Mouse (Mus musculus): ENCODE measurements around the gene Tmem135. TPM values are rescaled to one million over a fixed set of nuclear protein-coding genes. Genes with fewer than 3 reads are reported as not detected.
"Not testable (repeated sequence)": the region's sequence is repeated elsewhere in the genome, so short reads cannot be mapped to it uniquely, and the experiment has no call there.

Gene Tmem135
- total RNA-seq, 2 experiments from 2014 or later, result 13.1 to 21.6 TPM

GRCm38 (mm10) chr7:89322741-89323140, 81.3 kb downstream of the Tmem135 start:
- not testable (repeated sequence) for DNase-seq

GRCm38 (mm10) chr7:89319351-89319750, 84.7 kb downstream of the Tmem135 start:
- DNase-seq, result no peak

- DNase-seq, result not testable (repeated sequence)
Observed at GRCm38 (mm10) chr7:89317088-89317487, 86.9 kb downstream of the Tmem135 start.

- no peak for DNase-seq
Observed at GRCm38 (mm10) chr7:89316112-89316511, 87.9 kb downstream of the Tmem135 start.

GRCm38 (mm10) chr7:89311555-89311954, 92.5 kb downstream of the Tmem135 start:
- no peak for DNase-seq

GRCm38 (mm10) chr7:89308926-89309325, 95.1 kb downstream of the Tmem135 start:
- no peak for DNase-seq

- DNase-seq, result no peak
Observed at GRCm38 (mm10) chr7:89308238-89308637, 95.8 kb downstream of the Tmem135 start.

GRCm38 (mm10) chr7:89306831-89307230, 97.2 kb downstream of the Tmem135 start:
- no peak for DNase-seq

GRCm38 (mm10) chr7:89304958-89305357, 99.1 kb downstream of the Tmem135 start:
- DNase-seq, result no peak

- DNase-seq, result no peak
Observed at GRCm38 (mm10) chr7:89303765-89304164, 100.3 kb downstream of the Tmem135 start.

- no peak for DNase-seq
Observed at GRCm38 (mm10) chr7:89298911-89299458, 105.0 kb downstream of the Tmem135 start.

GRCm38 (mm10) chr7:89296941-89297340, 107.1 kb downstream of the Tmem135 start:
- no peak for DNase-seq

GRCm38 (mm10) chr7:89282664-89283063, 121.4 kb downstream of the Tmem135 start:
- no peak for DNase-seq

- not testable (repeated sequence) for DNase-seq
Observed at GRCm38 (mm10) chr7:89270438-89270837, 133.6 kb downstream of the Tmem135 start.

GRCm38 (mm10) chr7:89269826-89270225, 134.2 kb downstream of the Tmem135 start:
- no peak for DNase-seq

GRCm38 (mm10) chr7:89267542-89267941, 136.5 kb downstream of the Tmem135 start:
- no peak for DNase-seq

GRCm38 (mm10) chr7:89266017-89266760, 137.8 kb downstream of the Tmem135 start:
- no peak for DNase-seq

- peak; percentile 10 for DNase-seq
Observed at GRCm38 (mm10) chr7:89260966-89261365, 143.1 kb downstream of the Tmem135 start.

GRCm38 (mm10) chr7:89258832-89259231, 145.2 kb downstream of the Tmem135 start:
- DNase-seq, result no peak

- no peak for DNase-seq
Observed at GRCm38 (mm10) chr7:89257871-89258502, 146.0 kb downstream of the Tmem135 start.

- no peak for DNase-seq
Observed at GRCm38 (mm10) chr7:89253772-89254171, 150.2 kb downstream of the Tmem135 start.

GRCm38 (mm10) chr7:89253317-89253716, 150.7 kb downstream of the Tmem135 start:
- no peak for DNase-seq

GRCm38 (mm10) chr7:89251880-89252453, 152.1 kb downstream of the Tmem135 start:
- DNase-seq, result no peak

Measured in gastrocnemius, postnatal 25 days (tissue).